Mouse (Mus musculus): ENCODE results near the gene Hoxb4. TPM values are rescaled to one million over a fixed set of nuclear protein-coding genes. Genes with fewer than 3 reads are reported as not detected.

Gene Hoxb4
- polyA plus RNA-seq, 1 experiment from 2014 or later, result 4.4 TPM

GRCm38 (mm10) chr11:96321846-96322245 is 3.8 kb downstream of the Hoxb4 start:
- H3K36me3 ChIP-seq, result no peaks in the 10 kb centered on the region
- H3K4me2 ChIP-seq, result peak overlapping the region; percentile 70
- H3K27ac ChIP-seq, result peak overlapping the region; percentile 99
- no peak for ATAC-seq (ENCODE audit: borderline replicate concordance, extremely low read depth, low FRiP score, low TSS enrichment)
- peak overlapping the region; percentile 58 for H3K4me3 ChIP-seq
- peak overlapping the region; percentile 59 for H3K9ac ChIP-seq
- WGBS, result 8% methylated on average over 5 of the region's 5 CpGs
- peaks cover 7% of the 10 kb centered on the region; the same call in 1 of the 2 replicates for H3K4me1 ChIP-seq
- H3K9me3 ChIP-seq, result no peaks in the 10 kb centered on the region
- H3K27me3 ChIP-seq, result peaks cover 60% of the 10 kb centered on the region

GRCm38 (mm10) chr11:96322738-96323137 is 4.7 kb downstream of the Hoxb4 start:
- H3K27ac ChIP-seq, result peak overlapping the region; percentile 99
- no peak for ATAC-seq (ENCODE audit: borderline replicate concordance, extremely low read depth, low FRiP score, low TSS enrichment)
- peak overlapping the region; percentile 70 for H3K4me2 ChIP-seq
- H3K9me3 ChIP-seq, result no peaks in the 10 kb centered on the region
- peak overlapping the region; percentile 58 for H3K4me3 ChIP-seq
- peak overlapping the region; percentile 59 for H3K9ac ChIP-seq
- H3K27me3 ChIP-seq, result peaks cover 63% of the 10 kb centered on the region
- 0 out of 2 replicates have a peak, but pooled peaks cover 7% of the 10 kb centered on the region for H3K4me1 ChIP-seq
- H3K36me3 ChIP-seq, result no peaks in the 10 kb centered on the region
- 12% methylated on average over 6 of the region's 6 CpGs for WGBS

GRCm38 (mm10) chr11:96323154-96323553 is 5.1 kb downstream of the Hoxb4 start, which contains the start of gene Hoxb3:
Gene Hoxb3 (plus strand): TSS chr11:96323326.
- Histone ChIP-seq H3K4me3 (peak within 1 kb of the TSS; percentile 58), H3K9ac (peak within 1 kb of the TSS; percentile 59), H3K9me3 (no peaks in the 10 kb centered on the region), H3K36me3 (no peaks in the 10 kb centered on the region), H3K4me2 (peak within 1 kb of the TSS; percentile 70), H3K4me1 (0 out of 2 replicates have a peak, but pooled peaks cover 7% of the 10 kb centered on the region), H3K27ac (peak within 1 kb of the TSS; percentile 99), H3K27me3 (peaks cover 63% of the 10 kb centered on the region)
- ATAC-seq (ENCODE audit: borderline replicate concordance, extremely low read depth, low FRiP score, low TSS enrichment), result no peak
- WGBS, result 23% methylated on average over 10 of the region's 10 CpGs

GRCm38 (mm10) chr11:96324125-96324524 is 6.1 kb downstream of the Hoxb4 start:
- 10% methylated on average over 5 of the region's 5 CpGs for WGBS
- ATAC-seq (ENCODE audit: borderline replicate concordance, extremely low read depth, low FRiP score, low TSS enrichment), result no peak
- H3K27me3 ChIP-seq, result peaks cover 60% of the 10 kb centered on the region
- peak overlapping the region; percentile 70 for H3K4me2 ChIP-seq
- no peaks in the 10 kb centered on the region for H3K9me3 ChIP-seq
- H3K27ac ChIP-seq, result peak overlapping the region; percentile 99
- peaks cover 8% of the 10 kb centered on the region; the same call in 1 of the 2 replicates for H3K4me1 ChIP-seq
- H3K4me3 ChIP-seq, result peak overlapping the region; percentile 58
- H3K36me3 ChIP-seq, result no peaks in the 10 kb centered on the region
- peak overlapping the region; percentile 59 for H3K9ac ChIP-seq

- Histone ChIP-seq H3K4me3 (peak overlapping the region; percentile 58), H3K27me3 (peaks cover 58% of the 10 kb centered on the region), H3K9ac (peak overlapping the region; percentile 59), H3K4me2 (peak overlapping the region; percentile 70), H3K36me3 (no peaks in the 10 kb centered on the region), H3K4me1 (peaks cover 13% of the 10 kb centered on the region), H3K9me3 (no peaks in the 10 kb centered on the region), H3K27ac (peak overlapping the region; percentile 99)
- ATAC-seq (ENCODE audit: borderline replicate concordance, extremely low read depth, low FRiP score, low TSS enrichment), result no peak
- 14% methylated on average over 8 of the region's 8 CpGs for WGBS
Observed at GRCm38 (mm10) chr11:96324965-96325364, 6.9 kb downstream of the Hoxb4 start.

GRCm38 (mm10) chr11:96325747-96326212 is 7.7 kb downstream of the Hoxb4 start:
- ATAC-seq (ENCODE audit: borderline replicate concordance, extremely low read depth, low FRiP score, low TSS enrichment), result no peak
- Histone ChIP-seq H3K9ac (peak overlapping the region; percentile 59), H3K27ac (peak overlapping the region; percentile 99), H3K27me3 (peaks cover 64% of the 10 kb centered on the region), H3K9me3 (no peaks in the 10 kb centered on the region), H3K4me2 (peak overlapping the region; percentile 70), H3K4me3 (peak overlapping the region; percentile 58), H3K36me3 (no peaks in the 10 kb centered on the region), H3K4me1 (peaks cover 21% of the 10 kb centered on the region)
- WGBS, result 13% methylated on average over 22 of the region's 22 CpGs

GRCm38 (mm10) chr11:96326705-96327104 is 8.6 kb downstream of the Hoxb4 start:
- H3K9me3 ChIP-seq, result no peaks in the 10 kb centered on the region
- 8% methylated on average over 12 of the region's 12 CpGs for WGBS
- H3K36me3 ChIP-seq, result no peaks in the 10 kb centered on the region
- peak overlapping the region; percentile 59 for H3K9ac ChIP-seq
- peaks cover 27% of the 10 kb centered on the region for H3K4me1 ChIP-seq
- H3K27me3 ChIP-seq, result peaks cover 71% of the 10 kb centered on the region
- H3K27ac ChIP-seq, result peak overlapping the region; percentile 99
- H3K4me3 ChIP-seq, result peak overlapping the region; percentile 58
- no peak for ATAC-seq (ENCODE audit: borderline replicate concordance, extremely low read depth, low FRiP score, low TSS enrichment)
- peak overlapping the region; percentile 70 for H3K4me2 ChIP-seq

GRCm38 (mm10) chr11:96327122-96327521 is 9.1 kb downstream of the Hoxb4 start:
- Histone ChIP-seq H3K9me3 (no peaks in the 10 kb centered on the region), H3K27me3 (peaks cover 75% of the 10 kb centered on the region), H3K4me2 (peak overlapping the region; percentile 70), H3K27ac (peak overlapping the region; percentile 99), H3K36me3 (no peaks in the 10 kb centered on the region), H3K4me1 (peaks cover 31% of the 10 kb centered on the region), H3K9ac (peak overlapping the region; percentile 59), H3K4me3 (peak overlapping the region; percentile 58)
- ATAC-seq (ENCODE audit: borderline replicate concordance, extremely low read depth, low FRiP score, low TSS enrichment), result no peak
- 11% methylated on average over 7 of the region's 7 CpGs for WGBS

- Histone ChIP-seq H3K4me2 (peak overlapping the region; percentile 70), H3K9ac (peak overlapping the region; percentile 41), H3K36me3 (no peaks in the 10 kb centered on the region), H3K9me3 (no peaks in the 10 kb centered on the region), H3K27me3 (peaks cover 72% of the 10 kb centered on the region), H3K27ac (peak overlapping the region; percentile 99), H3K4me1 (peaks cover 31% of the 10 kb centered on the region), H3K4me3 (peak overlapping the region; percentile 58)
- ATAC-seq (ENCODE audit: borderline replicate concordance, extremely low read depth, low FRiP score, low TSS enrichment), result no peak
- 19% methylated on average over 5 of the region's 5 CpGs for WGBS
Observed at GRCm38 (mm10) chr11:96327750-96328149, 9.7 kb downstream of the Hoxb4 start.

- WGBS, result 21% methylated on average over 8 of the region's 8 CpGs
- Histone ChIP-seq H3K27ac (peak overlapping the region; percentile 99), H3K36me3 (no peaks in the 10 kb centered on the region), H3K9ac (peak overlapping the region; percentile 41; the same call in 1 of the 2 replicates), H3K9me3 (no peaks in the 10 kb centered on the region), H3K4me2 (peak overlapping the region; percentile 70), H3K4me3 (peak overlapping the region; percentile 58), H3K27me3 (peaks cover 80% of the 10 kb centered on the region), H3K4me1 (peaks cover 31% of the 10 kb centered on the region)
- no peak for ATAC-seq (ENCODE audit: borderline replicate concordance, extremely low read depth, low FRiP score, low TSS enrichment)
Observed at GRCm38 (mm10) chr11:96328605-96329004, 10.5 kb downstream of the Hoxb4 start.

GRCm38 (mm10) chr11:96332105-96332504 is 14.0 kb downstream of the Hoxb4 start:
- 3% methylated on average over 8 of the region's 8 CpGs for WGBS
- Histone ChIP-seq H3K9me3 (no peaks in the 10 kb centered on the region), H3K27ac (peak overlapping the region; percentile 99), H3K9ac (peak overlapping the region; percentile 54), H3K36me3 (no peaks in the 10 kb centered on the region), H3K4me3 (peak overlapping the region; percentile 48), H3K27me3 (peaks cover 88% of the 10 kb centered on the region), H3K4me2 (peak overlapping the region; percentile 80), H3K4me1 (peaks cover 51% of the 10 kb centered on the region)
- ATAC-seq (ENCODE audit: borderline replicate concordance, extremely low read depth, low FRiP score, low TSS enrichment), result peak; percentile 40; the same call in 1 of the 2 replicates

- 2% methylated on average over 35 of the region's 35 CpGs for WGBS
- peak; percentile 79 for ATAC-seq (ENCODE audit: borderline replicate concordance, extremely low read depth, low FRiP score, low TSS enrichment)
- Histone ChIP-seq H3K27me3 (peaks cover 87% of the 10 kb centered on the region), H3K27ac (peak overlapping the region; percentile 99), H3K4me1 (peaks cover 50% of the 10 kb centered on the region), H3K9me3 (no peaks in the 10 kb centered on the region), H3K4me3 (peak overlapping the region; percentile 48), H3K36me3 (no peaks in the 10 kb centered on the region), H3K9ac (peak overlapping the region; percentile 54), H3K4me2 (peak overlapping the region; percentile 80)
Observed at GRCm38 (mm10) chr11:96332618-96333032, 14.6 kb downstream of the Hoxb4 start.
